Mouse (Mus musculus) thymus, postnatal 10 days (tissue): ENCODE data around the gene Insm2.
A peak's percentile ranks its signal among the peaks of the same experiment; 100 is the strongest.

Source experiments
- DNase-seq, 2 experiments: peaks; one replicate each; pipeline ENCODE4 v3.0.0; 2021; ENCODE audit warnings: low spot score in 2 of 2

Insm2 gene

GRCm38 (mm10) chr12:55604411-55604810 is 5.2 kb downstream of the Insm2 start:
- no peak for DNase-seq

GRCm38 (mm10) chr12:55607902-55608301 is 8.7 kb downstream of the Insm2 start:
- DNase-seq: no peak

- DNase-seq: no peak
These were observed 11.6 kb downstream of the Insm2 start for GRCm38 (mm10) chr12:55610812-55611211.

DNA sequence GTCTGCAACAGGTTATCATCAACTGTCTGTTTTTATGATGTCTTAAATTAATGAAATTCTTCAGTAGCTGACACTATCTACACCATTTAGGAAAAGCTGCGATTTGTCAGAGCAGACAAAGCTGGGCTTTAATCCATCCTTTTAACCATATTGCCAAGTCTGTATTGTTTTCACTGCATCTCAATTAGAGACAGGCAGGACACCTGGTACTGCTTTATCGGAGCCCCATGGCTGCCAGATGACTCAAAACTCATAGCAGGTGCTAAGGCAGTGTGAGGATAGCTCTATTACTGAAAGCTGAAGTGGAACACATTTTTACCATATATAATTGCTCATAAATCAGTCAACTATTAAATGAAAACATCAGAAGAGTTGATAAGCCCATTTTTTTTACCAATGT is 21.1 kb downstream of the Insm2 start:
- DNase-seq: no peak

DNA sequence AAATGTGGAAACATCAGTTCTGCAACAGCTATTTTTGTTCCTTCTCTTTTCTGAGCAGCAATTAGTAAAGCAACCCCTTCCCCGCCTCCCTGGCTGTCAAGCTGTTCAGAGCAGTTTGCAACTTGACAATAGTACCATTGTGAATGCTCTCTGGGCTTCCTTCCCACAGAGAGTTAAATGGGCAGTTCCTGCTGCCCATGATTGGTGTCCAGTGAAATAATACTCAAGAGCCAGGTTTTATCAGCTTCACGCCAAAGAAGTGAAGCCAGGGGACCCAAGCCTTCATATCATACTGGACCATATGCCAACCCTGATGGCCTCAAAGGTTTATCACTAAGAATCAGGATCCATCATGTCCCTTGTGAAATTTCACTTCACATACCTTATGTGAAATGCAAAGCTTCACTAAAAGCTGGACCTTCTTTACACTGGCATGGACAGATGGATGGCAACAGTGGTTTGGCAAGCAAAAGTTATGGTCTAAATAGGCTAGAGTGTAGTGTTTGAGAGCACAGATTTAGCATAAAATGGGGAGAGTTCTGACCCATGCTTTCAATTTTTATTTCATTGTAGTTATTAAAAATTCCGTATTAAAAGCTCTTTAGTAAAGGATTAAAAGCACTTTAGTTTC is 23.5 kb downstream of the Insm2 start:
- no peak for DNase-seq

GRCm38 (mm10) chr12:55623254-55623653 is 24.0 kb downstream of the Insm2 start:
- DNase-seq: no peak

GRCm38 (mm10) chr12:55626711-55627110 is 27.5 kb downstream of the Insm2 start:
- peak in 1 of 2 experiments; percentile 11 for DNase-seq

- no peak for DNase-seq
These were observed 48.8 kb downstream of the Insm2 start for GRCm38 (mm10) chr12:55648011-55648525.
